Mouse (Mus musculus) lung, postnatal 0 days (tissue): ENCODE data around the gene Cytip. TPM values are rescaled to one million over a fixed set of nuclear protein-coding genes. Genes with fewer than 3 reads are reported as not detected.

Experiments used
- ATAC-seq: fragments of 200-750 bp; cut with Nextera tagmentation; 2 replicates; pipeline ENCODE4 v1.8.0; 2017; ENCODE audit warnings: moderate library complexity
- DNase-seq: peaks from one replicate; pipeline ENCODE4 v3.0.0-alpha.2; 2016; ENCODE audit warnings: low spot score
- H3K27ac ChIP-seq: fragments of 300-500 bp; sonication (generic); 2 replicates; pipeline ENCODE4 v1.5.1; 2014; ENCODE audit warnings: antibody characterized with exemption, mild to moderate bottlenecking, low read length, mixed read lengths
- H3K27me3 ChIP-seq: fragments of 300-500 bp; sonication (generic); replicated peaks from 2 replicates; pipeline ENCODE4 v1.6.1; 2014; ENCODE audit warnings: low read length, mixed read lengths; ENCODE audit not compliant: insufficient read depth
- H3K36me3 ChIP-seq: fragments of 300-500 bp; sonication (generic); 2 replicates; pipeline ENCODE4 v1.6.1; 2014; ENCODE audit warnings: low read length, mixed read lengths; ENCODE audit not compliant: insufficient read depth
- H3K4me1 ChIP-seq: fragments of 300-500 bp; sonication (generic); 2 replicates; pipeline ENCODE4 v1.6.1; 2014; ENCODE audit warnings: antibody characterized with exemption, low read depth, low read length, mixed read lengths; ENCODE audit not compliant: insufficient read depth
- H3K4me2 ChIP-seq: fragments of 300-500 bp; sonication (generic); replicated peaks from 2 replicates; pipeline ENCODE4 v1.6.1; 2014; ENCODE audit warnings: low read depth, mild to moderate bottlenecking, low read length, moderate library complexity, mixed read lengths
- H3K4me3 ChIP-seq: fragments of 300-500 bp; sonication (generic); 2 replicates; pipeline ENCODE4 v1.5.1; 2014; ENCODE audit warnings: low read depth, low read length
- H3K9ac ChIP-seq: fragments of 300-500 bp; sonication (generic); replicated peaks from 2 replicates; pipeline ENCODE4 v1.6.1; 2014; ENCODE audit warnings: low read depth, mild to moderate bottlenecking
- H3K9me3 ChIP-seq: fragments of 300-500 bp; sonication (generic); 2 replicates; pipeline ENCODE4 v1.6.1; 2016; ENCODE audit warnings: low read length, mixed read lengths
- CTCF ChIP-seq: IDR thresholded peaks from 2 replicates; pipeline ENCODE4 v1.5.1; 2016; ENCODE audit warnings: antibody characterized with exemption, mild to moderate bottlenecking
- EP300 ChIP-seq: IDR thresholded peaks from 2 replicates; pipeline ENCODE4 v1.6.1; 2016; ENCODE audit warnings: antibody characterized with exemption, mild to moderate bottlenecking, control low read depth
- WGBS: fragments of 180-500 bp; shearing (Covaris S2); extraction: QIAGEN DNeasy Blood & Tissue Kit; methylation state at CpG from one replicate; pipeline ENCODE4 v1.1.7; 2014; 5-methylcytosine and 5-hydroxymethylcytosine counted together
- polyA plus RNA-seq: library from polyadenylated mRNA; unstranded; fragments of >200 nt; fragmentation: Nextera tagmentation; extraction: Ambion mirVana; gene quantifications from 2 replicates; pipeline ENCODE4 v1.2.1, GENCODE M21; 2015

The Cytip gene
- polyA plus RNA-seq, 1 experiment from 2014 or later, result 19.0 TPM

DNA sequence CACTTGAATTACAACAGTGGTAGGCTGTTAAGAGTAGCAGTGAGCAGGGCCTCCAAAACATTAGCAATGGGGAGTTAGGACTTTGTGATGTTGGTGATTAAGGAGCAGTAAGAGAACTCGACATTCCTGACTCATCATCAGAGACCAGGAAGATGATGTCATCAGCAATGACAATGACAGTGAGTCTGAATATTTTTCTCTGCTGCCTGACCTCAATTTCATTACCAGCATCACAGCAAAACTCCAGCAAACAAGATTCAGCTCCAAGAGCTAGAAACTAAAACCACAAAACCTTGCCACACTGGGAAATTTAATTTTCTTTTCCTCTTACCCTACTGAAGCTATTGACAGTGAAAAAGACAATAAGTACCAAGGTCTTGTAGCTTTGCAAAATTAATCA lies 14.6 kb downstream of the Cytip start:
- DNase-seq, result no peak
- no peak overlapping the region for H3K4me2 ChIP-seq
- H3K9ac ChIP-seq, result no peak overlapping the region
- WGBS, result 37% methylated on average over 1 of the region's 1 CpGs
- H3K36me3 ChIP-seq, result no peaks in the 10 kb centered on the region
- no peaks in the 10 kb centered on the region for H3K9me3 ChIP-seq
- TF ChIP-seq CTCF (no peak), EP300 (no peak)
- no peak overlapping the region for H3K27ac ChIP-seq
- ATAC-seq, result no peak
- no peak overlapping the region for H3K4me3 ChIP-seq
- H3K27me3 ChIP-seq, result no peaks in the 10 kb centered on the region
- no peaks in the 10 kb centered on the region for H3K4me1 ChIP-seq

- ATAC-seq (no peak), DNase-seq (no peak)
- Histone ChIP-seq H3K4me2 (no peak overlapping the region), H3K4me3 (no peak overlapping the region), H3K9me3 (no peaks in the 10 kb centered on the region), H3K27ac (no peak overlapping the region), H3K9ac (no peak overlapping the region), H3K27me3 (no peaks in the 10 kb centered on the region), H3K4me1 (no peaks in the 10 kb centered on the region), H3K36me3 (no peaks in the 10 kb centered on the region)
- WGBS, result 35% methylated on average over 1 of the region's 1 CpGs
- no peak; the same call in 1 of the 2 replicates for TF ChIP-seq CTCF
- no peak for TF ChIP-seq EP300
Measured at GRCm38 (mm10) chr2:58179056-58179455, 16.3 kb downstream of the Cytip start.

GRCm38 (mm10) chr2:58175392-58176291 lies 19.7 kb downstream of the Cytip start:
- no peak overlapping the region for H3K4me3 ChIP-seq
- no peaks in the 10 kb centered on the region for H3K36me3 ChIP-seq
- H3K27ac ChIP-seq, result no peak overlapping the region
- TF ChIP-seq EP300 (peak; percentile 14; the same call in 1 of the 2 replicates), CTCF (no peak)
- WGBS, result 38% methylated on average over 8 of the region's 8 CpGs
- peak; percentile 81 for DNase-seq
- H3K9ac ChIP-seq, result no peak overlapping the region
- no peaks in the 10 kb centered on the region for H3K9me3 ChIP-seq
- peak; percentile 65 for ATAC-seq
- no peaks in the 10 kb centered on the region for H3K27me3 ChIP-seq
- H3K4me2 ChIP-seq, result no peak overlapping the region
- no peaks in the 10 kb centered on the region for H3K4me1 ChIP-seq

GRCm38 (mm10) chr2:58174476-58175286 lies 20.7 kb downstream of the Cytip start:
- no peaks in the 10 kb centered on the region for H3K36me3 ChIP-seq
- no peaks in the 10 kb centered on the region for H3K27me3 ChIP-seq
- H3K4me2 ChIP-seq, result no peak overlapping the region
- TF ChIP-seq CTCF (no peak), EP300 (no peak)
- no peaks in the 10 kb centered on the region for H3K4me1 ChIP-seq
- no peak overlapping the region for H3K4me3 ChIP-seq
- WGBS, result 60% methylated on average over 9 of the region's 9 CpGs
- DNase-seq (no peak), ATAC-seq (peak; percentile 35; the same call in 1 of the 2 replicates)
- no peaks in the 10 kb centered on the region for H3K9me3 ChIP-seq
- H3K27ac ChIP-seq, result no peak overlapping the region
- no peak overlapping the region for H3K9ac ChIP-seq

- TF ChIP-seq CTCF, result no peak
- TF ChIP-seq EP300, result no peak
- Histone ChIP-seq H3K9me3 (no peaks in the 10 kb centered on the region), H3K4me3 (no peak overlapping the region), H3K27me3 (no peaks in the 10 kb centered on the region), H3K4me1 (no peaks in the 10 kb centered on the region), H3K27ac (no peak overlapping the region), H3K9ac (no peak overlapping the region), H3K36me3 (no peaks in the 10 kb centered on the region), H3K4me2 (no peak overlapping the region)
- ATAC-seq (no peak), DNase-seq (no peak)
- 76% methylated on average over 3 of the region's 3 CpGs for WGBS
Measured at GRCm38 (mm10) chr2:58172963-58173362, 22.4 kb downstream of the Cytip start.

DNA sequence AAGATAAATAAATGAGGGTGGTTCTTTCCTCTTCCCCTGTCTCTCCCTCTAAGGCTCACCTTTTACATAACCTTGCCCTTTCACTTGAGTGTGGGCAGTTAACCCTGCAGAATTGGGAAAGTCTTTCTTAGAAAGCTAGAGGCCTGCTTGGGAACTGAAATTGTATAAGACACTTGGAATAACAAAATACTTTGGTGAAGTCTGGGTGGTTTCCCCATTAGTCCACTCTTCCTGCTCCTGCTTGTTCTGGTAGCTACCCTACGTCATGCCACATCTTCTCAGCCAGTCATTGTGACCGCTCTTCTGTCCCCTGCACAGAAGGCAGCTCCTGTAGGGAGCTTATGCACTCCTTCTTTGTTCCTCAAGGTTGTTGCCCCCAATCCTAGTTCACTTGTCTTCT lies 26.2 kb downstream of the Cytip start:
- DNase-seq (no peak), ATAC-seq (no peak)
- WGBS, result 90% methylated on average over 2 of the region's 2 CpGs
- no peaks in the 10 kb centered on the region for H3K36me3 ChIP-seq
- H3K4me3 ChIP-seq, result no peak overlapping the region
- no peak overlapping the region for H3K27ac ChIP-seq
- no peaks in the 10 kb centered on the region for H3K4me1 ChIP-seq
- no peaks in the 10 kb centered on the region for H3K27me3 ChIP-seq
- no peak; the same call in 1 of the 2 replicates for TF ChIP-seq EP300
- TF ChIP-seq CTCF, result no peak
- no peak overlapping the region for H3K9ac ChIP-seq
- H3K9me3 ChIP-seq, result no peaks in the 10 kb centered on the region
- no peak overlapping the region for H3K4me2 ChIP-seq
